Mouse (Mus musculus) adrenal gland, postnatal 25 days (tissue): ENCODE results near the gene Rbm20. TPM values are rescaled to one million over a fixed set of nuclear protein-coding genes. Genes with fewer than 3 reads are reported as not detected.

Experiments used
- DNase-seq: peaks from one replicate; pipeline ENCODE4 v3.0.0; 2021; ENCODE audit warnings: mixed read lengths
- total RNA-seq: library from RNA; stranded (reverse); gene quantifications from 2 replicates; pipeline ENCODE4 v1.2.3, GENCODE M21; 2021

Rbm20 gene
- total RNA-seq, 1 experiment from 2014 or later = 2.2 TPM

GRCm38 (mm10) chr19:53671432-53671831 lies 5.7 kb upstream of the Rbm20 start:
- DNase-seq = no peak

DNA sequence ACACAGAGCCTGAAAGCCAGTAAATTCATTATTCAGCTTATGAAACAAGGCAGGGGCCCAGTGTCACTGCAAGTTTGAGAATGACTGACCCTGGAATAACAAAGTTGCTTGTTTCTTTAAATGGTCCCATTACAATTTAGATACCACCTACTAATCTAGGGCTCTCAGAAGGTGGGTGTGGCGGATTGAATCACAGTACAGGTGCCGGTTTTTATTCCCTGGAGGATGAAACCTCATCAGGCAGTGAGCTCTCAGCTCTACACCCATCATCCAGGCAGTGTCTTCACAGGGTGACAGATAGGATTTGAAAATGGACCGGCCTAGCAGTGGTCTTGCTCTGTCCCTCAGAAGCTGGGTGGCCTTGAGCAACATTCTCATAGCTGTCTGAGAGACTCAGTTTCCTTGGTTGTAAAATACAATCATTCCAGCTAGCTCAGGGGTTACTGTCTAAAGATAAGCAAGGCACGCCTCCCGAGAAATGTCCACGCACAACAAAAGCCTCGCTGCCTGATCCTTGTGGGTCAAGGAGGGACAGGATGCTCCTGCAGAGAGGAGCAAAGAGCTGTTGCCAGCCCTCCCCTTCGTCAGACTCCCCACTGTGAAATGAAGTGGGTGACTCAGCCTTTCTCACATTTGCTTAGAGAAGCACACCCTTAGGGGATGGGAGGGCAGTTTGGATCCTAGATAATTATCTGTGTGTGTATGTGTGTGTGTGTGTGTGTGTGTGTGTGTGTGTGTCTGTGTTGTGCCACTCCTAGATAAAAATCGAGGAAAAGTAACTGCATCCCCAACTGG lies 2.8 kb upstream of the Rbm20 start:
- DNase-seq = no peak

GRCm38 (mm10) chr19:53676228-53676627 lies 878 bp upstream of the Rbm20 start:
- DNase-seq = no peak

GRCm38 (mm10) chr19:53679194-53679593 lies 2.1 kb downstream of the Rbm20 start:
- DNase-seq = no peak

DNA sequence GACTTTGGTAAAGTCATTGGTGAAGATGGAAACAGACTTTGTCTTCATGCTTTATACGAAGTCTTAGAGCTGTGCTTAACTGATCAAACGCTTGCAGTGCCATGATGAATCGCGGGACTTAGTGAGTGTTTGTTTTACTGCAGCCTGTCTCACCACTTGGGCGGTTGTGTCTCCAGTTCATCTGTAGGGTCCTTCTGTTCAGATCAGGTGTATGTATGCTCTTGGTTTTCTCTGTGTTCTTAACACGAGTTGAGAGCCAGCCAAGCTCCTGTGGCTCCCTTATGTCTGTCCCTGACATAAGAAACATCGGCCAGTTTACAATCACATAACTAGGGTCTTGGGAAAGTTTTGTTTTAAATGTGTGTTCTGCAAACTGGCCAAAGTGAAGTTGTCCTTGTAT lies 2.9 kb downstream of the Rbm20 start:
- no peak for DNase-seq

DNA sequence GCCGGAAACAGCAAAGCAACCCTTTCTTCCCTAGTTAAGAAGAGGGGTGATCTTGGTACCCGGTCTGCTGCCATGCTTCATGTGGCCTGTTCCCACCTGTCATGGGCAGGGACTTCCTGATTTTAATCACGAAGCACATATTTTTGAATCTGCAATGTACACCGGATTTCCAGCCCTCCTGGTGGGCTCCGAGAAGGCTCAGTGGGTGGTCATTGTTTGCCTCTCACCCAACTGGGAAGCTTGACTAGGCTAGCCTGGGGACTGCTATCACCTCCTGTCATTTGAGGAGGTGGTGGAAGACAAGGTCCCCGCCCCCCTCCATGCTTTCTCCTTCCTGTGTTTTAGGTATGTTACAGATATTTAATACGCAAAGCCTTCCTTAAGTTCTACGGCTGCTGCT lies 5.3 kb downstream of the Rbm20 start:
- DNase-seq = no peak

GRCm38 (mm10) chr19:53687592-53687991 lies 10.5 kb downstream of the Rbm20 start:
- DNase-seq = no peak

- DNase-seq = no peak
Observed at GRCm38 (mm10) chr19:53690816-53691215, 13.7 kb downstream of the Rbm20 start.

DNA sequence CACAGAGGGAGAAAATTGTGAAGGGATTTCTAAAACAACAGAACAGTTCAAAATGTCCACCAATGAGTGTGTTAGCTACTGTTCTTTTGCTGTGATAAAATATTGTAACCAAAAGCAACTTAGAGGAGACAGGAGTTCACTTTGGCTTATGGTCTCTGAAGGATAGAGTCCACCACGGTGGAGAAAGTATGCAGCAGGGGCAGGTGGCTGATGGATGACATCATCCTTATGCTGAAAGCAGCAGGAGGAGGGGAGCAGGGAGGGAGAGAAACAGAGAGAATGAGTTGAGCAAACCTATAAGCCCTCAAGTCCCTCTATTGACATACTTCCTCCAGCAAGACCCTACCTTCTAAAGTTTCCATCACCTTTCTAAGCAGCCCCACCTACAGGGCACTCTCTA lies 16.9 kb downstream of the Rbm20 start:
- DNase-seq = no peak

GRCm38 (mm10) chr19:53696079-53696478 lies 19.0 kb downstream of the Rbm20 start:
- no peak for DNase-seq

- DNase-seq = no peak
Observed at GRCm38 (mm10) chr19:53696655-53697054, 19.5 kb downstream of the Rbm20 start.

DNA sequence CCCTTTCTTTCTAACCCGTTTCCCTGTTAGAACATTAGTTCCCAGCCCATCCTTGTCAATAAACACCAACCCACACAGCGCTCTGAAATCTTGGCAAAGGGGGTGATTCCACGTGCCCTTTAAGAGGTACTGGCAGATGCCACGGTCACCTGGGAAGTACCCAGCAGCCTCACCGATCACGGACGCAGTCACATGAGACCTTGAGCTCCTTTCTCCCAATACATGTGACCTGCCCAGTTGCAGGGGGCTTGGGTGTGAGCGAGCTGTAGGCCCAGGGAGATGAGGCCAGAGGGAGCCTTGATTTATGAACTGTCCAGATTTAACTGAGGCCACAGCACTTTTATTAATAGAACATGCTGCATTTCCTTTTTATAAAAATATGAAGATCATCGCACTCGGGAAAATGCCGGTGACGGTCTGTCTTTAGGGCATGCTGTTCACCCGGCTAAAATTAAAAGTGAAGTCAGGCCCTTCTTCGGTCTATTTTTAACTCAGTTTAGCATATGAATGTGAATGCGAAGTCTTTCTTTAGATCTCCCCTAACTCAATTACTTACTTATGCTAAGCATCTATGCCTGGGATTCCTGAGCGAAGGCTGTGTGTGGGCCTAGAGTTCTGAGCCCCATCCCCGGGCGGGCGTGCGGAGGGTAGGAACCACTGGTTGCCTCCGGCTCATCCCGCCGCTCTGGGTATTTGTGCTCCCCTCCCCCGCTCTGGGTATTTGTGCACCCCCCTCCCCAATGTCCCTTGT lies 20.4 kb downstream of the Rbm20 start:
- no peak for DNase-seq

- no peak for DNase-seq
Observed at GRCm38 (mm10) chr19:53699671-53700070, 22.6 kb downstream of the Rbm20 start.

DNA sequence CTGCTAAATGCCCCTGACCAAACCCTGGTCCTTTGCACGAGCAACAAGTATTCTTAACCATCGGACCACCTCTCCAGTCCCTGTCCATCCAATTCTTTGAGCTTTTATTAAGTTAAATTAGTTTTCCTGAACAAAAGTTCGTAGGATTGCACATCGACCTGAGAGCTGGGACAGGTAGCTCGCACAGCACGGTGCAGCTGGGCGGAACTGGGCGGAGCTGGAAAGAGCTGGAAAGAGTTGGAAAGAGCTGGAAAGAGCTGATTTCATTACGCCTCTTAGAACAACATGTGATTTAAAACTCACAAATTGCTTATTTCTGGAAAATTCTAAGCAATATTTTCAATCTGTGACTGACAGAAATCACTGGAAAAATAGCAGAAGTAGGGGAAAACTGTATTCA lies 24.3 kb downstream of the Rbm20 start:
- DNase-seq = no peak

DNA sequence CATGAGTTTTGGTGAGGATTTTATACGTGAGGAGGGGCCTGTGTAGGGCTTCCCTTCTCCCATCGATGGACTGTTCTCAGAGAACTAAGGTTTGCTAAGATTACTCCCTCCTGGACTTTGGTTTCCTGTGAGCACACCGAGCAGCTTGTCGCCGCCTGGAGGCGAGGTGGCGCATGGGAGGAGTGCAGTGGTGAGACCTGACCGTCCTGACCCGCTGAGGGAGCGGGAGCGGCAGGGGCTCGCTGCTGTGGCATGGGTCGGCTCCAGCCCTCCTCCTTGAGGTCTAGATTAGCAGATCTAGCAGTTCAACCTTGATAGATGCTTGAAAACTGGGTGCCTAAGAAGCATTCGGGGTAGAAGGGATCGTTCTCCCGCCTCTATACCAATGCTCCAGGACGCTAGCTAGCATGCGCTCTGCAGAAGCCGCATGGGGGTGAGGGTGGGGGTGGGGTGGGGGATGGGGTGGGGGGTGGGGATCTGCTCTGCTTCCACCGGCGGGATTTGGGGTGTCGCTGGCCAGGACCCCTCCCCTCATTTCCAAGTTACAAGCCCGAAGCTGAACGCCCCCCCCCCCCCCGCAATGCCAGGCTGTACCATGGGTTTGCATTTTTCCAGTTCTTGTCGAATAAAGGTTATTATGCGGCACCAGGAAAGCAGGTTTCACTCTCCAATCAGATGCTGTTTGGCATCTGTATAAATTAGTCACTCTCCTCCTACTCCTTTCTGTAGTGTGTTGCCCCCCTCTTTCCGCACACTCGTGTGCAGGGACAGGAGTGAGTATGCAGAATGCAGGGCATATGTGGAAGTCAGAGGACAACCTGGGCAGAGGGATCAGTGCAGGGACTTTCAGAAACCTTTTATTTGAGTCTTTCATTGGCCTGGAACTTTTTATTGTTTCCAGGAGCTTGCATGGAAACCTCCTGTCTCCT lies 28.1 kb downstream of the Rbm20 start:
- DNase-seq = peak; percentile 67

- no peak for DNase-seq
Observed at GRCm38 (mm10) chr19:53708401-53708800, 31.3 kb downstream of the Rbm20 start.

- no peak for DNase-seq
Observed at GRCm38 (mm10) chr19:53710861-53711260, 33.8 kb downstream of the Rbm20 start.

DNA sequence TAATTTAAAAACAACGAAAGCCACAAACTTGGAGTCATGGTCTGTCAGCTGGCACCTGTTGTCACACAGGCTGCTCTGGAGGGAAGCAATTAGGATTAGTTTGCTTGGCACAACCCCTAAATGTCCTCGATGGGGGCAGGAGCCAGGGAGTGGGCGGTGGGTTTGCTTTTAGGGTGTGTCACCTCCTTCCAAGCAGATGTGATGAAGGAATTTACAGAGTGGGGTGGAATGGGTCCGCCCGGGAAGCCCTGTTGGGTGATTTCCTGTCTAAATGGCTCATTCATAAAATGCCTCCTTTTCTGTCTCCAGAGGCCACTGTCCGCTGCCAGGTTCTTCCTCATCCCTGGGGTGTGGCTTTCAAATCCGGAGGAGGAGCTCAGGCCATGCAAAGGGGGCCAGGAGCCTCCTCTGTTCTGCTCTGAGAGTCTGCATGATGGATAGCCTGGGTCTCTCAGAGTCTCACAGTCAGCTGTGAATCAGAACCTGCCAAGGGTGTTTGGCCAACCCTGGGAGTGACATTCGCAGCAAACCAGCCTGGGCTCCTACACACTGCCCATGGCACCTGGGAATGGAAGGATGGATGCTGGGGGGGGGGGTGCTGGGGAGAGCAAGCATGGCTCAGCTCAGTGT lies 34.3 kb downstream of the Rbm20 start:
- DNase-seq = no peak

- DNase-seq = no peak
Observed at GRCm38 (mm10) chr19:53712297-53713025, 35.4 kb downstream of the Rbm20 start.

- no peak for DNase-seq
Observed at GRCm38 (mm10) chr19:53713364-53713763, 36.3 kb downstream of the Rbm20 start.

- no peak for DNase-seq
Observed at GRCm38 (mm10) chr19:53716469-53716868, 39.4 kb downstream of the Rbm20 start.
